Mouse (Mus musculus): Measurements from ENCODE around the gene Josd2. TPM values are rescaled to one million over a fixed set of nuclear protein-coding genes. Genes with fewer than 3 reads are reported as not detected.

The Josd2 gene
- polyA plus RNA-seq, 1 experiment from 2014 or later = 169 TPM

- peak overlapping the region; percentile 96; the same call in 1 of the 2 replicates for H3K27ac ChIP-seq (ENCODE audit: low read depth, low read length)
- no peak overlapping the region for H3K9ac ChIP-seq (ENCODE audit: low read depth, low read length)
- H3K9me3 ChIP-seq (replicated peaks; ENCODE audit: control insufficient read depth, low read length) = no peaks in the 10 kb centered on the region
- peaks cover 10% of the 10 kb centered on the region for H3K27me3 ChIP-seq (ENCODE audit: control insufficient read depth, insufficient read depth, low read length)
- ATAC-seq (replicated peaks; ENCODE audit: insufficient number of reproducible peaks, low FRiP score, low TSS enrichment) = no peak
- H3K4me3 ChIP-seq (ENCODE audit: low read depth, low read length) = peak overlapping the region; percentile 81
- H3K36me3 ChIP-seq (ENCODE audit: control insufficient read depth, insufficient read depth, low read length) = no peaks in the 10 kb centered on the region; the same call in 1 of the 2 replicates
- 83% methylated on average over 10 of the region's 10 CpGs for WGBS (ENCODE audit: insufficient replicate concordance)
- peak overlapping the region; percentile 93 for H3K4me2 ChIP-seq
- H3K4me1 ChIP-seq (ENCODE audit: control insufficient read depth, insufficient read depth, low read length) = peaks cover 14% of the 10 kb centered on the region
These were observed 29.7 kb downstream of the Josd2 start for GRCm38 (mm10) chr7:44497361-44498055.

- Histone ChIP-seq H3K9me3 (replicated peaks; ENCODE audit: control insufficient read depth, low read length) (no peaks in the 10 kb centered on the region), H3K36me3 (ENCODE audit: control insufficient read depth, insufficient read depth, low read length) (no peaks in the 10 kb centered on the region), H3K4me3 (ENCODE audit: low read depth, low read length) (no peak overlapping the region), H3K4me1 (ENCODE audit: control insufficient read depth, insufficient read depth, low read length) (peaks cover 14% of the 10 kb centered on the region), H3K9ac (ENCODE audit: low read depth, low read length) (no peak overlapping the region), H3K27ac (ENCODE audit: low read depth, low read length) (no peak overlapping the region), H3K27me3 (ENCODE audit: control insufficient read depth, insufficient read depth, low read length) (peaks cover 10% of the 10 kb centered on the region), H3K4me2 (no peak overlapping the region)
- 44% methylated on average over 1 of the region's 1 CpGs for WGBS (ENCODE audit: insufficient replicate concordance)
- ATAC-seq (replicated peaks; ENCODE audit: insufficient number of reproducible peaks, low FRiP score, low TSS enrichment) = no peak
These were observed 31.1 kb downstream of the Josd2 start for GRCm38 (mm10) chr7:44498922-44499321.

- Histone ChIP-seq H3K4me3 (ENCODE audit: low read depth, low read length) (no peak overlapping the region), H3K4me1 (ENCODE audit: control insufficient read depth, insufficient read depth, low read length) (peaks cover 10% of the 10 kb centered on the region), H3K27ac (ENCODE audit: low read depth, low read length) (no peak overlapping the region), H3K9me3 (replicated peaks; ENCODE audit: control insufficient read depth, low read length) (no peaks in the 10 kb centered on the region), H3K4me2 (no peak overlapping the region), H3K9ac (ENCODE audit: low read depth, low read length) (no peak overlapping the region), H3K36me3 (ENCODE audit: control insufficient read depth, insufficient read depth, low read length) (no peaks in the 10 kb centered on the region), H3K27me3 (ENCODE audit: control insufficient read depth, insufficient read depth, low read length) (peaks cover 10% of the 10 kb centered on the region)
- ATAC-seq (replicated peaks; ENCODE audit: insufficient number of reproducible peaks, low FRiP score, low TSS enrichment) = no peak
- WGBS (ENCODE audit: insufficient replicate concordance) = 55% methylated on average over 18 of the region's 20 CpGs
These were observed 32.3 kb downstream of the Josd2 start for GRCm38 (mm10) chr7:44500046-44500445.

GRCm38 (mm10) chr7:44501563-44502115 lies 33.9 kb downstream of the Josd2 start:
- Histone ChIP-seq H3K9me3 (replicated peaks; ENCODE audit: control insufficient read depth, low read length) (no peaks in the 10 kb centered on the region), H3K27me3 (ENCODE audit: control insufficient read depth, insufficient read depth, low read length) (peaks cover 14% of the 10 kb centered on the region), H3K36me3 (ENCODE audit: control insufficient read depth, insufficient read depth, low read length) (no peaks in the 10 kb centered on the region), H3K9ac (ENCODE audit: low read depth, low read length) (no peak overlapping the region), H3K27ac (ENCODE audit: low read depth, low read length) (no peak overlapping the region), H3K4me1 (ENCODE audit: control insufficient read depth, insufficient read depth, low read length) (peaks cover 3% of the 10 kb centered on the region; the same call in 1 of the 2 replicates), H3K4me3 (ENCODE audit: low read depth, low read length) (no peak overlapping the region), H3K4me2 (no peak overlapping the region)
- WGBS (ENCODE audit: insufficient replicate concordance) = 33% methylated on average over 5 of the region's 5 CpGs
- no peak for ATAC-seq (replicated peaks; ENCODE audit: insufficient number of reproducible peaks, low FRiP score, low TSS enrichment)

- Histone ChIP-seq H3K27ac (ENCODE audit: low read depth, low read length) (no peak overlapping the region), H3K27me3 (ENCODE audit: control insufficient read depth, insufficient read depth, low read length) (peaks cover 15% of the 10 kb centered on the region), H3K4me3 (ENCODE audit: low read depth, low read length) (no peak overlapping the region), H3K36me3 (ENCODE audit: control insufficient read depth, insufficient read depth, low read length) (no peaks in the 10 kb centered on the region), H3K9ac (ENCODE audit: low read depth, low read length) (no peak overlapping the region), H3K4me2 (no peak overlapping the region), H3K4me1 (ENCODE audit: control insufficient read depth, insufficient read depth, low read length) (no peaks in the 10 kb centered on the region), H3K9me3 (replicated peaks; ENCODE audit: control insufficient read depth, low read length) (no peaks in the 10 kb centered on the region)
- ATAC-seq (replicated peaks; ENCODE audit: insufficient number of reproducible peaks, low FRiP score, low TSS enrichment) = peak; percentile 70
These were observed 39.7 kb downstream of the Josd2 start for GRCm38 (mm10) chr7:44507491-44507890.

GRCm38 (mm10) chr7:44519240-44519913 lies 51.6 kb downstream of the Josd2 start:
- Histone ChIP-seq H3K27ac (ENCODE audit: low read depth, low read length) (no peak overlapping the region), H3K9me3 (replicated peaks; ENCODE audit: control insufficient read depth, low read length) (no peaks in the 10 kb centered on the region), H3K4me1 (ENCODE audit: control insufficient read depth, insufficient read depth, low read length) (no peaks in the 10 kb centered on the region), H3K9ac (ENCODE audit: low read depth, low read length) (no peak overlapping the region), H3K36me3 (ENCODE audit: control insufficient read depth, insufficient read depth, low read length) (no peaks in the 10 kb centered on the region), H3K27me3 (ENCODE audit: control insufficient read depth, insufficient read depth, low read length) (peaks cover 48% of the 10 kb centered on the region), H3K4me3 (ENCODE audit: low read depth, low read length) (no peak overlapping the region), H3K4me2 (no peak overlapping the region)
- WGBS (ENCODE audit: insufficient replicate concordance) = 63% methylated on average over 9 of the region's 9 CpGs
- ATAC-seq (replicated peaks; ENCODE audit: insufficient number of reproducible peaks, low FRiP score, low TSS enrichment) = no peak

GRCm38 (mm10) chr7:44520990-44521389 lies 53.2 kb downstream of the Josd2 start:
- 77% methylated on average over 3 of the region's 3 CpGs for WGBS (ENCODE audit: insufficient replicate concordance)
- Histone ChIP-seq H3K27me3 (ENCODE audit: control insufficient read depth, insufficient read depth, low read length) (peaks cover 57% of the 10 kb centered on the region), H3K4me1 (ENCODE audit: control insufficient read depth, insufficient read depth, low read length) (no peaks in the 10 kb centered on the region; the same call in 1 of the 2 replicates), H3K9ac (ENCODE audit: low read depth, low read length) (no peak overlapping the region), H3K4me2 (no peak overlapping the region), H3K27ac (ENCODE audit: low read depth, low read length) (no peak overlapping the region), H3K36me3 (ENCODE audit: control insufficient read depth, insufficient read depth, low read length) (no peaks in the 10 kb centered on the region), H3K9me3 (replicated peaks; ENCODE audit: control insufficient read depth, low read length) (no peaks in the 10 kb centered on the region), H3K4me3 (ENCODE audit: low read depth, low read length) (no peak overlapping the region)
- no peak for ATAC-seq (replicated peaks; ENCODE audit: insufficient number of reproducible peaks, low FRiP score, low TSS enrichment)

All from heart, embryonic 11.5 days (tissue).